Comparison of ENCODE assay signal across 1 mouse cellular context in the genomic region with DNA sequence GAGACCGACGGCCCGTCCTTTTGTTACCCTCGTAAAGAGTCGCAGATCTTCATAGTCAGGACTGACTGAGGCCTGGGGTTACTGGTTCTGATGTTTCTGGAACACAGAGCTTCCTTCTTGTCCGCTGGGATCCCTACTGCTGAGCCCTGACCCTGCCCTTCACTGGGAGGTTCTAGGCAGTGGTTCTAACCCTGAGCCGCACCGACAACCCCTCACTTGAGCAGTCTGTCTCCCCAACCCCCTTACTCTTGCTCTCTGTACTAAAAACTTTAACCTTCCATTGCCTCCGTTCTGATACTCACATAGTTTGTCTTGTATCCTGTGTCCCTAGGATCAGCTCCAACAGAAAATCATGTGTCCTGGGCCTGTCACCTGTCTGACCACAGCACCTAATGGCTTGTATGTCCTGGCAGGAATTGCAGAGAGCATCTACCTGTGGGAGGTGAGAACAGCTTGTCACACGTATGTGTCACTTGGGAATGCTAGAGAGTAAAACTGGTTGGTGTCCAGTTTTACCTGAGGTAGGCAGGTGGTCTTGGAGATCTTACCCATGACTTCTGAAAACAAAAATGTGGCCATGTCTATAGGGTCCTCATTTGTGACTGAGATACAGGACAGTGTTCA.
TF ChIP-seq lines count a peak whose summit lies in the region.

No protein-coding gene starts in this region.

TF ChIP-seq in MEL, 35 proteins besides CTCF, POLR2A, EP300 and RAD21:
- TF ChIP-seq TBP (IDR thresholded peaks at IDR 0.05; ENCODE audit: low read depth, low read length) = no peak
- TF ChIP-seq E2F4 (IDR thresholded peaks at IDR 0.05; ENCODE audit: borderline replicate concordance, low read depth, low read length) = no peak
- no peak for TF ChIP-seq ZC3H11A (IDR thresholded peaks at IDR 0.05; ENCODE audit: low read depth, low read length)
